Mouse (Mus musculus): ENCODE measurements at regions not wholly inside any gene's neighbourhood (a gene's known extent, or its start where the extent isn't known, plus 50 kb on each side); places are given as distances from the start of the nearest gene placed in this dataset.

GRCm38 (mm10) chr19:15796466-15796865 lies 150.7 kb downstream of the Psat1 start:
- no peak for ATAC-seq
- WGBS = 59% methylated on average over 4 of the region's 4 CpGs
- TF ChIP-seq CTCF (IDR thresholded peaks at IDR 0.05; ENCODE audit: low read depth) = no peak
- H3K27me3 ChIP-seq (ENCODE audit: insufficient read depth, low read length) = no peaks in the 10 kb centered on the region
- DNase-seq = no peak
- H3K4me2 ChIP-seq (ENCODE audit: low read depth) = no peak overlapping the region
- no peak overlapping the region for H3K27ac ChIP-seq (ENCODE audit: low read depth, low read length)
- H3K4me1 ChIP-seq (ENCODE audit: insufficient read depth) = peaks cover 8% of the 10 kb centered on the region; the same call in 1 of the 2 replicates
- no peaks in the 10 kb centered on the region for H3K9me3 ChIP-seq (ENCODE audit: low read length)
- no peaks in the 10 kb centered on the region for H3K36me3 ChIP-seq (ENCODE audit: insufficient read depth)
- no peak overlapping the region for H3K4me3 ChIP-seq (ENCODE audit: low read depth, low read length)
- no peak overlapping the region for H3K9ac ChIP-seq

GRCm38 (mm10) chr19:15791942-15792341 lies 155.2 kb downstream of the Psat1 start:
- Histone ChIP-seq H3K4me3 (ENCODE audit: low read depth, low read length) (no peak overlapping the region), H3K9ac (no peak overlapping the region), H3K4me1 (ENCODE audit: insufficient read depth) (no peaks in the 10 kb centered on the region), H3K36me3 (ENCODE audit: insufficient read depth) (no peaks in the 10 kb centered on the region), H3K27ac (ENCODE audit: low read depth, low read length) (no peak overlapping the region), H3K27me3 (ENCODE audit: insufficient read depth, low read length) (no peaks in the 10 kb centered on the region), H3K9me3 (ENCODE audit: low read length) (0 out of 2 replicates have a peak, but pooled peaks cover 3% of the 10 kb centered on the region), H3K4me2 (ENCODE audit: low read depth) (no peak overlapping the region)
- no peak for TF ChIP-seq CTCF (IDR thresholded peaks at IDR 0.05; ENCODE audit: low read depth)
- 69% methylated on average over 4 of the region's 4 CpGs for WGBS
- ATAC-seq (no peak), DNase-seq (no peak)

GRCm38 (mm10) chr19:15791264-15791913 lies 155.7 kb downstream of the Psat1 start:
- no peak overlapping the region for H3K9ac ChIP-seq
- 0 out of 2 replicates have a peak overlapping the region, but pooled peaks have one; percentile 8 for H3K4me3 ChIP-seq (ENCODE audit: low read depth, low read length)
- DNase-seq = no peak
- no peaks in the 10 kb centered on the region for H3K36me3 ChIP-seq (ENCODE audit: insufficient read depth)
- 0 out of 2 replicates have a peak overlapping the region, but pooled peaks have one; percentile 17 for H3K27ac ChIP-seq (ENCODE audit: low read depth, low read length)
- peak overlapping the region; percentile 42 for H3K4me2 ChIP-seq (ENCODE audit: low read depth)
- H3K27me3 ChIP-seq (ENCODE audit: insufficient read depth, low read length) = no peaks in the 10 kb centered on the region
- no peak for ATAC-seq
- no peak for TF ChIP-seq CTCF (IDR thresholded peaks at IDR 0.05; ENCODE audit: low read depth)
- no peaks in the 10 kb centered on the region for H3K4me1 ChIP-seq (ENCODE audit: insufficient read depth)
- 40% methylated on average over 12 of the region's 12 CpGs for WGBS
- 0 out of 2 replicates have a peak, but pooled peaks cover 3% of the 10 kb centered on the region for H3K9me3 ChIP-seq (ENCODE audit: low read length)

GRCm38 (mm10) chr19:15790620-15791263 lies 156.4 kb downstream of the Psat1 start:
- Histone ChIP-seq H3K9ac (no peak overlapping the region), H3K4me1 (ENCODE audit: insufficient read depth) (no peaks in the 10 kb centered on the region), H3K36me3 (ENCODE audit: insufficient read depth) (no peaks in the 10 kb centered on the region), H3K27me3 (ENCODE audit: insufficient read depth, low read length) (no peaks in the 10 kb centered on the region), H3K27ac (ENCODE audit: low read depth, low read length) (no peak overlapping the region), H3K4me3 (ENCODE audit: low read depth, low read length) (0 out of 2 replicates have a peak overlapping the region, but pooled peaks have one; percentile 8), H3K4me2 (ENCODE audit: low read depth) (peak overlapping the region; percentile 42), H3K9me3 (ENCODE audit: low read length) (0 out of 2 replicates have a peak, but pooled peaks cover 3% of the 10 kb centered on the region)
- TF ChIP-seq CTCF (IDR thresholded peaks at IDR 0.05; ENCODE audit: low read depth) = no peak
- 9% methylated on average over 13 of the region's 13 CpGs for WGBS
- ATAC-seq (peak; percentile 71), DNase-seq (peak; percentile 32)

GRCm38 (mm10) chr19:15789741-15790140 lies 157.4 kb downstream of the Psat1 start:
- no peaks in the 10 kb centered on the region for H3K4me1 ChIP-seq (ENCODE audit: insufficient read depth)
- TF ChIP-seq CTCF (IDR thresholded peaks at IDR 0.05; ENCODE audit: low read depth) = no peak
- no peaks in the 10 kb centered on the region for H3K27me3 ChIP-seq (ENCODE audit: insufficient read depth, low read length)
- no peak overlapping the region for H3K4me2 ChIP-seq (ENCODE audit: low read depth)
- H3K36me3 ChIP-seq (ENCODE audit: insufficient read depth) = no peaks in the 10 kb centered on the region
- no peak for DNase-seq
- H3K4me3 ChIP-seq (ENCODE audit: low read depth, low read length) = no peak overlapping the region
- no peak overlapping the region for H3K27ac ChIP-seq (ENCODE audit: low read depth, low read length)
- ATAC-seq = no peak
- H3K9me3 ChIP-seq (ENCODE audit: low read length) = 0 out of 2 replicates have a peak, but pooled peaks cover 3% of the 10 kb centered on the region
- WGBS = 92% methylated on average over 5 of the region's 5 CpGs
- H3K9ac ChIP-seq = no peak overlapping the region

- Histone ChIP-seq H3K27ac (ENCODE audit: low read depth, low read length) (no peak overlapping the region), H3K9ac (no peak overlapping the region), H3K36me3 (ENCODE audit: insufficient read depth) (no peaks in the 10 kb centered on the region), H3K4me3 (ENCODE audit: low read depth, low read length) (no peak overlapping the region), H3K4me2 (ENCODE audit: low read depth) (no peak overlapping the region), H3K27me3 (ENCODE audit: insufficient read depth, low read length) (no peaks in the 10 kb centered on the region), H3K4me1 (ENCODE audit: insufficient read depth) (no peaks in the 10 kb centered on the region), H3K9me3 (ENCODE audit: low read length) (0 out of 2 replicates have a peak, but pooled peaks cover 3% of the 10 kb centered on the region)
- WGBS = 14% methylated on average over 4 of the region's 4 CpGs
- no peak for DNase-seq
- ATAC-seq = no peak
- TF ChIP-seq CTCF (IDR thresholded peaks at IDR 0.05; ENCODE audit: low read depth) = no peak
These were observed 162.5 kb downstream of the Psat1 start for GRCm38 (mm10) chr19:15784644-15785043.

- H3K27ac ChIP-seq (ENCODE audit: low read depth, low read length) = no peak overlapping the region
- no peak overlapping the region for H3K9ac ChIP-seq
- WGBS = 89% methylated on average over 4 of the region's 4 CpGs
- DNase-seq (no peak), ATAC-seq (no peak)
- no peaks in the 10 kb centered on the region for H3K4me1 ChIP-seq (ENCODE audit: insufficient read depth)
- no peaks in the 10 kb centered on the region for H3K9me3 ChIP-seq (ENCODE audit: low read length)
- H3K27me3 ChIP-seq (ENCODE audit: insufficient read depth, low read length) = no peaks in the 10 kb centered on the region
- H3K36me3 ChIP-seq (ENCODE audit: insufficient read depth) = no peaks in the 10 kb centered on the region
- H3K4me3 ChIP-seq (ENCODE audit: low read depth, low read length) = no peak overlapping the region
- TF ChIP-seq CTCF (IDR thresholded peaks at IDR 0.05; ENCODE audit: low read depth) = no peak
- no peak overlapping the region for H3K4me2 ChIP-seq (ENCODE audit: low read depth)
These were observed 177.5 kb downstream of the Psat1 start for GRCm38 (mm10) chr19:15769651-15770050.
